Mouse (Mus musculus) c-Kit-positive CD71-negative TER-119-negative erythroid progenitor cells, embryonic 14.5 days (primary cell): ENCODE measurements at regions not wholly inside any gene's neighbourhood (a gene's known extent, or its start where the extent isn't known, plus 50 kb on each side); places are given as distances from the start of the nearest gene placed in this dataset.

Experiments used
- DNase-seq: peaks from one replicate; pipeline ENCODE4 v3.0.0-alpha.2; 2013; ENCODE audit warnings: low read depth

DNA sequence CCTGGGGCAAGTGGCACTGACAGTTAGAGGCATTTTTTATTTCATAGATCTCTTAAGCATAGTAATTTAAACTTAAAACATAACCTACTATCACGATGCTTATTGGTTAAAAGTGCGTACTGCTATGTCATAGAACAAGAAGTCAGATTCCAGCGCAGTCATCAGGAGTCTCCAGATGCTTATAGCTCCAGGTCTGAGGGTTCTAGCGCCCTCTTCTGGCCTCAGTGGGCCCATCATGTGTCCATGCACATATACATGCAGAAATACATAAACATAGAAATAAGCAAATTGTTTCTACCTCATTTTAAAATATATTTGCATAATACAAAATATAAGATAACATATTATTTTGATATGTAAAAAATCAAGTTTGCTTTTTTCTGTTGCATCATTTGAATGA is 1002.8 kb upstream of the Adgrl2 start:
- no peak for DNase-seq

DNA sequence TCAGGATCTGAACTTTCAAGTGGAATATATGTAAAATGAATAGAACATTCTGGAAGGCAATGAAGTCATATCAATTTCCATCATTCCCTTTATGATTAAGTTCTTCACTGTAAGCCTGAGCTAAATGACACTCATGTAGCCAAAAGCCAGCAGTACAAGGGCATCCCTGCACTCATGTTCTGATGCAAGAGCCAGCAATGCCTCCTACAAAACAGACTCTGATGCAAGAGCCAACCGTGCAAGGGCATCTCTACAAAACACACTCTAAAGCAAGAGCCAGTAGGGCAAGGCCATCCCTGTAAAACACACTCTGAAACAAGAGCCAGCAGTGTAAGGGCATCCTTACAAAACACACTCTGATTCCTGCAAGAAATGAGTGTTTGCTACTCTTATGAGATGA is 997.4 kb upstream of the Adgrl2 start:
- DNase-seq, result no peak

DNA sequence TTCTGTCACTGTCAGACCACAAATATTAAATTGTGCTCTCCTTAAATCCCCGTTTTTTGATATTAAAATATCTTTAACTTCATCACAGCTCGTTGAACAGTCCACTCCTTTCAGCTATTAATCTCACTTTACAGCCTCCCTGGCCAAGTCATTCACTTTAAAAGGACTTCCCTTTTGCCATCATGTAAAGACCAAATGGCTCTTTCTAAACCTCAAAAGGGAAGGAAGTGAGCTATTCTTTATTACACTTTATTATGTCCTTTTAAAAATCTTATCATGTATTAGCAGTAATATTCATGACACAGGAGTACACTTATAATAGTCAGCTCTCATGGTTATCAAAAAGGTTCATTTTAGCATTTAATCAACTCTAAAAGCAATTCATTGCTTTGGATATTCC is 966.6 kb upstream of the Adgrl2 start:
- no peak for DNase-seq

DNA sequence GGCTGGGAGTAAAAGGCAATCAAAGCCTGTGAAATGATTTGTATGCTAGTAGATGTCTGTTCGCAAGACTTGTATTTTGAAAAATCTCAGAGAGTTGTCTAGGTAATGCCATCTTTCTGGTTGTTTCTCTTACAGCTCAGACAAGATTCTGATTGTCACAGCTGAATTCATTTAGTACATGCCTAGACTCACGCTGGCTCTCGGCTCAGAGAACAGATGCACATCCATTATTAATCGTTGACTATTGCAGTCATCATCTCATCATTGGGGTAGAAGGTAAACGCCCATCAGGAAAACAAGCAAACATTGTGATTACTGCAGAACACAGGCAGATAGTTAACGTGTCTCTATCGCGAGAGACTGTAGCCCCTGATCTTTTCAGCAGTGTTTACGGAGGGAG is 945.8 kb upstream of the Adgrl2 start:
- DNase-seq, result no peak

DNA sequence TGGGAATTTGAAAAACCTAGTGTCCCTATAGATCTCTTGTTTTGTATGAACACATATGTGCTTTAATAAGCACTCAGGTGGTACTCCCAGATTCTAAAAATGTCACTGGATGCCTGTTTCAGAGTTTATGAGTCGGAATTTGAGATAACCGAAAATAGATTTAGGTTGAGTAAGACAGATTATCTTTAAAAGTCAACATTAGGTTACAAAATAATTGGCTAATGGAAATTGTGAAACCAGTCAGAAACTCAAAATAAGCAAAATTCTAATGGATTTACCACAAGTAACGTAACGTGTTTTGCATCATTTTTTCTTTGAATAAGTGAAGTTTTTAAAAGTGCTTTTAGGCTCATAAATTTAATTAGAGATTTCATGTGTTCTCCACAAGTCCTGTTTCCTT is 944.5 kb upstream of the Adgrl2 start:
- no peak for DNase-seq

DNA sequence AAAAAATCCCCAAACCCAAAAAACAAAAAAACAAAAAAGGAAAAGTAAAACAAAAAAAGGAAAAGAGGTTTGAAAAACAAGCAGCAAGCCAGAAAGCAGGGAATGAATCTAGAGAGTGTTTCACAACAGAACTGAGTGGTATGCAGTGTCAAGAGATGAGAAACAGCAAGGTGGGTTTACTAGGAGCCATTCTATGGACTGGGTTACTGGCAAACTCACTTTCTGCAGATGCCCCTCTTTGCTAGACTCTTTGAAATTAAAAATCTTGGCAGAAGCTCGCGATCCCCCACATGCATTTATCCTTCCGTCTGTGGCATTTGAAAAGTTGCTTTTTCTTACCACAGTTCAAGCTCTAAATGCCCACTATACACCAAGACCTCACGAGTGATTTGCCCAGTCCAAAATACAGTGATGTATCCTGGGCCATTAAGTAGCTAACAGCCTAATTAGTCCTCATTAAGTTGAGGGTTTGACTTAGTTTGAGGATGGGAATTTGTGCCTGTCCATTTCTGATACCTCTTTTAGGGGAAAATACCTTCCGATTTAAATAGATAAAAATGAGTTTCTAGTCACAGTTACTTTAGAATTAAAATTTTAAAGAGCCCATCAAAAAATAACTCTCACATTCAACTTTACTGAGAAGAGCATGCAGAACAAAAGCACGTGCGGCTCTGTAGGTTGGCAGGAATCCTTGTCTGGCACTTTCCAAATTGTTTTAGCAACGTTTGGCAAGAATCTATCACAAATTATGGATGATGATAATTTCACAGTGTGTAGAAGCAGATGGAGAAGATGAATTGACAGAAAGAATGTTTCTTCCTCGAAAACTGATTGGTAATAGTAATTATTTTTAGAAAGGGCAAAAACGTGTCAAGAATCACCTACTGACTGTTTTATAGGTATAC is 938.4 kb upstream of the Adgrl2 start:
- no peak for DNase-seq

DNA sequence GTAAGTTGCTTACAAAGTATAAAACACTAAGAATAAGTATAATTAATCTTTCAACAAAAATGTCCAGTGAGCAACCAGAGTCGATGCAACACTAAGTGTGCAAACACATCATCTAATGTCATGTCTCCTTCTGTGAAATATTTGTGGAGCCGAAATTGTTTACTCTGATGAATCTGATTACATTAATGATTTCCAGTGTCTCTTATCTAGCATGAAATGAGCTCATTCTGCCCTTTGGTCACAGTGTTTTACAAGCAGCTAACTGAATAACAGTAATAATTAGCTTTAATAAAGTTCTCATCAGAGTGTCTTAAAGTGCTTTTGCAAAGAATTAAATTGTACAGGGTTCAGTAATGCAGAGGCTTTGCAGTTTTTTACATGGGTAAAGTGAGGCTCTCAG is 929.9 kb upstream of the Adgrl2 start:
- no peak for DNase-seq

DNA sequence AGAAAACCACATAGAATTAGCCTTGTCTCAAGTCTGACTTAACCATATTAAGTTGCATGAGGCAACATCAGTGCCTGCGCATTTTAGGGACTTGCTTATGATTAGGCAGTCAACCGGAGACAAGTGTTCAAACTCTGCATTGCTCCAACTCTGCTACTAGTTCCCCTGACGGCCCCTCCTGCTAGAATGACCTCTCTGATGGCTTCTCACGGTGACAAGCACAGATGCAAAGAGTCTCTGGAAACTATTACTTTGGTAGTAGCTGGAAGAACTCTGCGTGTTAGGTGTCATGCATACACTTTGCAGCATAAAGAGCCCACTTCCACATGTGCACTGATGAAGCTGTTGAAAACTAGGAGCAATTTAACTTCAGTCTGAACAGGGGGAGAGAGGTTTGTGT is 927.8 kb upstream of the Adgrl2 start:
- DNase-seq, result no peak

DNA sequence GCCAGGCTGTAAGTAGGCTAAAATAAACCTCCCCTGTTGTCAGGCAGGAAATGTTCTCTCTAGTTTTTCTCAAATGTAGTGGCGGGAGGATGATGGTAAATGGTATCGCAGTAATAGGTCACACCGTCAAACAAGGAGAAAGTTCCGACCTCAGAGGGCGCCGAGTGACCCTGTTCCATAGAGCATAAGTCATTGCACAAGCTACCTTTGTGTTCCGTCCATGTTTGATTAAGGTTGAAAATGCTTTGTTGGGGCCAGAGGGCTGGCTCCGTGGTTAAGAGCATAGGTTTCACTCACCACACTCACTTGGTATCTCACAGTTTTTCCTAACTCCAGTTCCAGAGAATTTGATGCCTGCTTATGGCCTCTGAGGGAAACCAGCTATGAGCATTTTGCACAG is 920.4 kb upstream of the Adgrl2 start:
- DNase-seq, result no peak

DNA sequence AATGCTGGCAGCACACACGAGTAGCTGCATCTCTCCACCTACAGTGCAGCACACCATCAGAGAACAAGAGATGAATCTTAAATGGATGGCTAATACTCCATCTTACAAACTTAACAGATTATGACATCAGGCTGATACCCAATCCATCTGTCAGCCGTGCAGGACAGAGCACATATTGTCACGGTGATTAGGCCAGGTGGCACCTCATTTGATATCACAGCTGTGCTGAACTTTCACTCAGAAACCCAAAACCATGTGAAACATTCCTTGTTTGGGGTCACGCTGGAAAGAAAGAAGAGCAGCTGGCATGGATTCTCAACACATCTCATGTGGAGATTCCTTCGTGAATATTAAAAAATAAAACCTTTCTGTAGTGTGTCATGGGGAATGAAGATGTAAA is 911.4 kb upstream of the Adgrl2 start:
- no peak for DNase-seq

DNA sequence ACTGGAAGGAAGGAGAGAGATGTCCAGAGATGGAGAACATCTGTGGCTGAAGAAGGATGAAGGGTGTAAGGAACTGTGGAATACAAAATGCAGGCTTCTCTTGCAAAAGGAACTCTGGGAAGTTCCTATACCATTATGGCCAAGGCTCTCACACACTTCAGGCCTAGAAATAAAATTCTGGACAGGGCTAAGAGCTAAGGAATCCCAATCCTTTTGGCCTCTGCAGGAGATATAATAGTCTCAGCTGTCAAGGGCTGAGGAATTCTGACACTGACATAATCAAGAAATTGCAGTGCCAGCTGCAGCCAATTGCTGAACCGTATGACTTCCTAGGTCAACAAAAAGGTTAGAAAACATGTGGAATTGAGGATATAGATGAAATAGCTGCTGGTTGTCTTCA is 886.2 kb upstream of the Adgrl2 start:
- no peak for DNase-seq

DNA sequence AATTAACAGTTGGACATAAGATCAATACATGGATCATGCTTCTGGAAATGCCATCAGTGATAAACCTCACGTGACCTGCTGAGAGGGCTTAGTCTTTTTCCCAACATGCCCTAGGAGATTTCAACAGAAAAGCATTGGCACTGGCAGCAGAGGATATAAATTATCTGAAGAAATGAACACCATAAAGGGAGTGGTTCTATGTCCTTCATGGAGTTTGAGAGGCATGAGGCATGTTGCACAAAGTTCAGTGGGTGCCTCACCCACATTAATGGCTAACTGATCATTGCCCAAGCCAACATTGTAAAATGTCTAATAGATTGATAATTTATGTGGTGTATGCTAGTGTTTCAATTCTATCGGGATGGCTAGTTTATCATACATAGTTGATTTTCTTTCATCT is 875.6 kb upstream of the Adgrl2 start:
- DNase-seq, result no peak

DNA sequence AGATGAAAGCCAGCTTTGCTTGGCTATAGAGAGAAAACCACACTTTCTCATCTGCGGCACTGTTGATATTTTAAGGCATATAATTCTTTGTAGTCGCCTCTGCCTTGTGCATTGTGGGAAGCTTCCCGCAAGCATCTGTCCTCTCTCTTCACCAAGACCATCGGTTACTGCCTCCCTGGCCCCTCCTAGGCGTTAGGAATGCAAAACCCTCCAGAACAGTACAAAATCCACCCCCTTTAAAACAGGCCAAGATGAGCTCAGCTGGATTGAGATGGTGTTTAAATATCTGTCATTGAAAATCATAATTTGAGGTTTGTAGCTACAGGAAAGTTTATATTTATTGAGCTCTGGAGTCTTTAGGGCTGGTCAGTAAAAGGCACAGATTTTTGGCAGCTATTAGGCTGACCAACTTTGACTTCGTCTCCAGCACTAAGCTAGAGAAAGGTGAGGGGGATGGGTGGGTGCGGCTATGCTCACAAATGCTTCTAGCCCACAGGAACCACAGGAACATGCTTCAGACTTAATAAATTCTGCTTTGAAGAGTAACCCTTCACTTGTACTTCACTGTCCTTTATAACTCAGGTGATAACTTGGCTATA is 856.7 kb upstream of the Adgrl2 start:
- no peak for DNase-seq

DNA sequence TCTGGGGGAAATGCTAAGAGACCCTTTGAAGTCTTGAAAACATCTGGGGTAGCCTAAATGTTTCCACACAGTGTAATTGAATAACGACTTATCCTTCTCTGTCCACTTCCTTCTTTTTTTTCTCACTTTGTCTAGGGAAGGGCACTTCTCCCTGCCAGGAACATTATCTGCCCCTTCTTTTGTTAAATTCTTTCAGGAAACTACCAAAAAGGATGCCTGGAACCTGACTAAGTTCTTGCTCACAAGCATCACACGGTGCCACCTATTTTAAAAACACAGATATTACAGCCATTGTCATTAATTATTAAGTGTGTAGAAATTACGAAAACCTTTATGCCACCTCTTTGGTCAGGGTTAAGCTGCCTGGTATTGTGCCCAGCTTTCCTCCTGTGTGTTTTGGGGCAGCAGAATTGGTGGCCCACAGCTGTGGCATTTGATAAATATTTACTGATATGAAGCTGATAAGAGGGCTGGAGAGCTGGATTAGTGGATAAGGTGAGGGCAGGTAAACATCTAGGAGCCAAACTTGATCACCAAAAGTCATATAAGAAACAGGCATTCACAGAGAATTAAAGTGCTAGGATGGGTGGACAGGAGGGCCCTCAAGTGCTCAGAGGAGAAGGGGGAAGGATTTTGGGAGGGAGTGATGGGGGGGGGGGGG is 855.6 kb upstream of the Adgrl2 start:
- DNase-seq, result no peak

DNA sequence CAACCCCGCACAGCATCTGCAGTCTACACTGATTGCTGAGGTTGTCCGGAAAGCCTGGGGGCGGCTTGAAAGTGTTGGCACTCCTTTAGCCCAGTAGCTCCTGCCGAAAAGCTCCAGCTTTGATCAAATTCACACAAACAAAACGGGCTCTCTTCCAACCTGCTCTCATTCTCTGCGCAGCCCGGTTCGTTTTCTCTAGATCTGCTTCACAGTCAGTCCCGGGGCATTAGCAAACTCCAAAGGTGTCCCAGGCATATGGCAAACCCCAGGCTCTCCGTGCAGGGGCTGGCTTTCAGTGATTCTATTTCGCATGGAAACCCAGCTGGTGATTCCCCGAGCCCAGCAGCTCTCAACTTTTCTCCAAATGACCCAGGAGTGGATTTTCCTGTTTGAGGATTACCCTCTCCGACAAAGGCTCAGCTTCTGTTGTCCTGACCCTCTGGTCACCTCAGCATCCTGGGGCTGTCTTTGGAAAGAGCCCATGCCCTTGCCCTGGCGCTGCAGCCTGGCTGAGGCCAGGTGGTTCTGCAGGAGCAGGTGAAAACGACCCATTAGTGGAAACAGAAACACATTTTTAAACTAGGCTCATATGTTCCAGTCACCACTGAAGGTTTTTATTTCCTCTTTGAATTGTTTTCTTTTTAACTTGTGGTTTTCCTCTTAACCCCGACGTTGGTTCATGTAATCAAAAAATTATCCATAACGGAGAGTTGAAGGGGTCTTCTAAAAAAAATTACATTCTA is 854.9 kb upstream of the Adgrl2 start:
- no peak for DNase-seq

DNA sequence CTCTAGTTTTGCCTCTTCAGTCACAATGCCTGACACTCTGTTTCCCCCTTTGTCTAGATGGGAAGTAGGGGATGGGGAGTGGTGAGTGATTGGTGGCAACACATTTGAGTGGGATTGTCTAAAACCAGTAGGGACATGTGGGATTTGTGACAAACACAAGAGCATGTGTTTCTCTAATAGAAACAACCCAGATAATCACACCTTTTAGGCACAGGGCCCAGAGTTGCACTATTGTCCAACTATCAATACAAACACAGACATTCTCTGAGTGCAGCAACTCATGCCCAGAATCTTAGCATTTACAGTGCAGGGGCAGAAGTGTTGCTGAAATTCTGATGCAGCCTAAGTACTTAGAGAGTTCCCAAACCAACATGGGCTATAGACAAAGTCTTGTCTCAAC is 847.6 kb upstream of the Adgrl2 start:
- no peak for DNase-seq

DNA sequence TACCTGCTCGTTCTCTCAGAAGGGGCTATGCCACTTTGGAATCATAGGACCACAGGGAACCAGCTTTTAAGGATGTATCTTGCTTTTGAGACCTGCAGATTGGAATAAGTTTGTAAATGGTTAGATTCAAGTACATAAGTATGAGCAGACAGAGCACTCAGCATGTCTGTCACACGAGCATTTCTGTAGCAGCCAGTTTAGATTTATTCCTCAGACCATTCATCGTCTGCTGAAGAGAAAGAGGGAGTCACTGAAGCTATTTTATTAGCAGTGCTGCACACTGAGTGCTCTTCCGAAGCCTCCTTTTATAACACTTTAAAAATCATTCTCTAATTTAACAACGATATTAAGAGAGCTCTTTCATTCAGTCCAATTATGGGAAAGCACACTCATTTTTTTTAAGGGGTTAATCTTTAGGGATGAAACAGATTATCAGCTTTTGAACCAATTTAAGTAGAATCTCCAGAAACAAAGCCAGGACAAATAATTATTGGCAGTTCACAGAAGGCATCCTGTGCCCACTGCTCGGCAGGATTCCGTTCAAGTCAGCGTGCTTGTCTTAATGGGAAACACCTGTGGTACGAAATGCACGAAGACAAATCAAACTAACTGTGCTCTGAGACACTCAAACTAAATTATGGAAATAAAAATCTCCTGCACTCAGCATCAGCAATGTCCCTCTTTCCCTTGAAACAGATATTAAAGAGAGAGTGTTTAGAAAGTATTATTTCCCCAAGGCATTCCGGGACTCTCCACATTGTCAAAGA is 846.3 kb upstream of the Adgrl2 start:
- DNase-seq, result no peak

DNA sequence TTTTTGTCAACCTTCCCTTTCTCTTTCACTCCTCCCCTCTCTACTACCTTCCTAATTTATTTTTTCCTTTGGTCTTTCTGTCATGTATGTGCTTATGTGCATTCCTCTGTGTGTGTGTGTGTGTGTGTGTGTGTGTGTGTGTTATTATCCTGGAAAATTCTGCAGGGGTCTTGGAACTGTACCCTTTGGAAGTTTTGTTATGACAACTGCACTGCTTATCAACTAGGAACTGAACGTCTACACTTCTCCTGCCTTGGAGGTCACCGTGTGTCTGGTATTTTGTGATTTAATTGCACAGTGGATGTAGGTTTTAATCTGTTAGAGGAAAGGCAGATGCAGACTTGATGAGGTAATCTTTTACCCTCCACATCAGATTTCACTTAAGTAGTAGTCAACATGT is 836.8 kb upstream of the Adgrl2 start:
- no peak for DNase-seq

DNA sequence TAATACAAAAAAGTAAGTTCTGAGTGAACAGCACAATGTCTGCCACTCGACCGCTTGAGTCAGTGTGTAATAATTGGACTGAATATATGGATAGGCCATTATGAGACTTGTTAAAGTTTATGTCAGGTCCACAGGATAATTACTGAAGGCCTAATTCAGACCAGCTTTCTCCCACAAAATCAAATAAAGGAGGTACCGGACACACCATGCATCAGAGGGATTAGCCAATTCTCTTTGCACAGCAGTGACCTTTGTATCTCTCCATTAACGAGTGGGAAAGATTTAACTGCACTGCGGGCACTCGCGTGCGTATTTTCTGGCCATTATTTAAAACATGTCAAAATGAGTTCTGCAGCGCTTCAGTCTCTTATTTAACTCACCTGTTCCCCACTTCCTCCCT is 836.4 kb upstream of the Adgrl2 start:
- no peak for DNase-seq

DNA sequence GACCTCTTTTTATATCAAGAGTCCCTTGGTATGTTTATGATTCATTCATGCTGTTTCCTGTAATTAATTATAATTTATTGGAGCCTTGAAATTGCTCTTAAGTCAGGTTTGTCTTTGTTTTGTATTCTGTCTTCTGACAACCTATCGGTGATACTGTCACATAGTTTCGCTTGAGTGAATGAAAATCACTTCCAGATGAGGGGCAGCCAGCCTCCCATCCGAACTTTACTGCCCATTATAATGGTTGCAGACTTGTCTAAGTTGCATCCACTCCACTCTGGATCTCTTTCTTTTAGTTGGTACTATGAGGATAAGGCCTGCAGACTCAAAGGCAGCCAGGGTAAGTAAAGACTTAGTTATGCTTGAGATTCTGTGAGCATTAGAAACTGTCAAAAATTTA is 830.3 kb upstream of the Adgrl2 start:
- DNase-seq, result no peak

DNA sequence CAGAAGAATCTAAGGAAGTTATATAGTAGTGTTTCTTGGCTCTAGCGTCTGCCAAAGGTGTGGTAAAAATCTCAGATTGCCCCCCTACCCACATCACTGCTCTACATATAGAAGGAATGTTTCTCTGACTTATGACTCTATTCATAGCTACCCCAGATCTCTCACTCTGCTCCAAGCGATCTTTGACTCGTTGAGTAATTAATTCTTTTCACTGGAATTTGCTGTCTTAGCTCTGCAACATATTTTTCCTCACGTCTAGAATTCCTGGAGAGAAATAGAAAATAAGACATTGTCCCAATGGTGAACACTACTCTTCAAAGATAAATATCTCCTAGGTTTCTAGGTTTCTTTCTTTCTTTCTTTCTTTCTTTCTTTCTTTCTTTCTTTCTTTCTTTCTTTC is 829.5 kb upstream of the Adgrl2 start:
- DNase-seq, result no peak

DNA sequence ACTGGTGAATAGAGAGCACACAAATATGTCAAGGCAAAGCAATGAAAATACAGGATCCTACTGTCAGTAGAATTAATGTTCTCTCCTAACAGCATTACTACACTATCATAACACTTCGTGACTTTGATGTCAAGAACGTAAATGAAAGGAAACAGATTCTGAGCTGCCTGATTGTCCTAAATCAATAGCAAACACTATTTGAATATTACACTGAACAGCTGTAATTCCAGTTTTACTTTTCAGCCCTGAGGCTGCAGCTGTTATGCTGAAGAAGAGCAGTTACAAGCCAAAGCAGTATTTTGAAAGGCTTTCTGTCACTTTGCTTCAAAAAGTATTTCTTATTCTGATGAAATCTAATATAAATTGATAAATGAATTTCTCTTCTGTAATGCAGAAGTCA is 828.7 kb upstream of the Adgrl2 start:
- DNase-seq, result no peak
